Mouse (Mus musculus): ENCODE data around the gene Wdr31. TPM values are rescaled to one million over a fixed set of nuclear protein-coding genes. Genes with fewer than 3 reads are reported as not detected.

The Wdr31 gene
- 5.1 and 7.3 TPM in 2 replicates for polyA plus RNA-seq (2015; fragmentation: Nextera tagmentation; extraction: Ambion mirVana)

- under 1% methylated on average over 30 of the region's 30 CpGs for WGBS
- Histone ChIP-seq H3K4me1 (ENCODE audit: control insufficient read depth, insufficient read depth, low read length) (peaks cover 4% of the 10 kb centered on the region; the same call in 1 of the 2 replicates), H3K27me3 (replicated peaks; ENCODE audit: control insufficient read depth, insufficient read depth, low read length) (no peaks in the 10 kb centered on the region), H3K36me3 (ENCODE audit: control insufficient read depth, insufficient read depth, low read length) (no peaks in the 10 kb centered on the region), H3K9me3 (ENCODE audit: control insufficient read depth, low read length) (0 out of 2 replicates have a peak, but pooled peaks cover 4% of the 10 kb centered on the region), H3K27ac (ENCODE audit: low read length) (no peak within 1 kb of the TSS), H3K4me3 (ENCODE audit: low read length) (peak within 1 kb of the TSS; percentile 70), H3K4me2 (ENCODE audit: low read depth, low read length) (peak within 1 kb of the TSS; percentile 87), H3K9ac (ENCODE audit: low read depth, low read length) (peak within 1 kb of the TSS; percentile 75)
- ATAC-seq, result peak; percentile 85
Observed at GRCm38 (mm10) chr4:62470598-62471051, at the start of gene Wdr31. Wdr31 (minus strand) TSS chr4:62470896.

GRCm38 (mm10) chr4:62519849-62520233 lies 49.1 kb upstream of the Wdr31 start, which contains the start of gene Alad:
Alad (minus strand) TSS chr4:62519918.
- peak; percentile 79 for ATAC-seq
- 0 out of 2 replicates have a peak, but pooled peaks cover 2% of the 10 kb centered on the region for H3K36me3 ChIP-seq (ENCODE audit: control insufficient read depth, insufficient read depth, low read length)
- H3K4me1 ChIP-seq (ENCODE audit: control insufficient read depth, insufficient read depth, low read length), result peaks cover 42% of the 10 kb centered on the region
- H3K4me3 ChIP-seq (ENCODE audit: low read length), result peak within 1 kb of the TSS; percentile 87
- peak within 1 kb of the TSS; percentile 87 for H3K9ac ChIP-seq (ENCODE audit: low read depth, low read length)
- WGBS, result under 1% methylated on average over 37 of the region's 37 CpGs
- H3K9me3 ChIP-seq (ENCODE audit: control insufficient read depth, low read length), result no peaks in the 10 kb centered on the region
- H3K27me3 ChIP-seq (replicated peaks; ENCODE audit: control insufficient read depth, insufficient read depth, low read length), result no peaks in the 10 kb centered on the region
- peak within 1 kb of the TSS; percentile 74 for H3K4me2 ChIP-seq (ENCODE audit: low read depth, low read length)
- peak within 1 kb of the TSS; percentile 97 for H3K27ac ChIP-seq (ENCODE audit: low read length)

- peak overlapping the region; percentile 97 for H3K27ac ChIP-seq (ENCODE audit: low read length)
- WGBS, result under 1% methylated on average over 26 of the region's 26 CpGs
- H3K4me3 ChIP-seq (ENCODE audit: low read length), result peak overlapping the region; percentile 87
- H3K4me1 ChIP-seq (ENCODE audit: control insufficient read depth, insufficient read depth, low read length), result peaks cover 41% of the 10 kb centered on the region
- no peaks in the 10 kb centered on the region for H3K27me3 ChIP-seq (replicated peaks; ENCODE audit: control insufficient read depth, insufficient read depth, low read length)
- 0 out of 2 replicates have a peak, but pooled peaks cover 2% of the 10 kb centered on the region for H3K36me3 ChIP-seq (ENCODE audit: control insufficient read depth, insufficient read depth, low read length)
- H3K9ac ChIP-seq (ENCODE audit: low read depth, low read length), result peak overlapping the region; percentile 87
- H3K9me3 ChIP-seq (ENCODE audit: control insufficient read depth, low read length), result no peaks in the 10 kb centered on the region
- ATAC-seq, result peak; percentile 57
- H3K4me2 ChIP-seq (ENCODE audit: low read depth, low read length), result peak overlapping the region; percentile 74
Observed at GRCm38 (mm10) chr4:62519122-62519848, 48.6 kb upstream of the Wdr31 start.

GRCm38 (mm10) chr4:62518416-62519121 lies 47.9 kb upstream of the Wdr31 start:
- peak overlapping the region; percentile 87 for H3K9ac ChIP-seq (ENCODE audit: low read depth, low read length)
- peak overlapping the region; percentile 97 for H3K27ac ChIP-seq (ENCODE audit: low read length)
- H3K36me3 ChIP-seq (ENCODE audit: control insufficient read depth, insufficient read depth, low read length), result peaks cover under 1% of the 10 kb centered on the region; the same call in 1 of the 2 replicates
- peak overlapping the region; percentile 74 for H3K4me2 ChIP-seq (ENCODE audit: low read depth, low read length)
- peak overlapping the region; percentile 87 for H3K4me3 ChIP-seq (ENCODE audit: low read length)
- H3K9me3 ChIP-seq (ENCODE audit: control insufficient read depth, low read length), result no peaks in the 10 kb centered on the region
- H3K27me3 ChIP-seq (replicated peaks; ENCODE audit: control insufficient read depth, insufficient read depth, low read length), result no peaks in the 10 kb centered on the region
- peak; percentile 63 for ATAC-seq
- WGBS, result 29% methylated on average over 13 of the region's 13 CpGs
- H3K4me1 ChIP-seq (ENCODE audit: control insufficient read depth, insufficient read depth, low read length), result peaks cover 34% of the 10 kb centered on the region

DNA sequence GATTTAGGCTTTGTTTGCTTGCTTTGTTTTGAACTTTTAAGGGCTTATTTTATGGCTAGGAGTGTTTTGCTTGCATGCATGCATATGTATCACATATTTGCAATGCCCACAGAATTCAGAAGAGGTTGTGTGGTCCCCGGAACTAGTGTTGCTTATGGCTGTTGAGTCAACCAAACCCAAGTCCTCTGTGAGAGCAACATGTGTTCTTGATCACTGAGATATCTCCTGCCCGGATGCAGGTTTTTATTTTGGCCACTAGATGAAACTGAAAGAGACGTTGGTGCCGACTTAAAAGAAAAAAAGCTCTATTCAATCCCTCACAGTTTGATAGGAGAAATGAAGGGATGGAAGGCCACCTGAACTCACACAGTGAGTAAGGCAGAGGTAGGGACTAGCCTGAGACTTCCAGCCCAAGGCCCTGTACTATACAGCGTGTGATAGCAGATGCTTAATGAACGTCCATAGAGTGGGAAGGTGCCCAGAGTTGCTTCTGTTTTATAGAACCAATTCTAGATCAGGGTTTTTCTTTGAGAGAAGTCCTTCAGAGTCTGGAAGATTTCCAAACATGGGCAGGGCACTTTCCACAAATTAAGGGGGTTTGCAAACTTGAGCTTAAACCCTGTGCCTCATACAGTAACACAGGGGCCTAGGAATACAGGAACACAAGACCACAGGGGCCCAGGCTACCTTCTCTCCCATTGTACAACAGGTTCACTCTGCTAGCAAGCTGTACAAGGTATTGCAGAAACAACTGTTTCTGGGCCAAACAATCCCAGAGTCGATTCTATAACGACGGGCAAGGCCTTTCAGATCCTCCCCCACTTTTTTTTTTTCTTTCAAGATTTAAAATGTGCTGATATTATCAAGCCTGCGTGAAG lies 47.1 kb upstream of the Wdr31 start:
- peak overlapping the region; percentile 97 for H3K27ac ChIP-seq (ENCODE audit: low read length)
- H3K4me3 ChIP-seq (ENCODE audit: low read length), result peak overlapping the region; percentile 87
- H3K9me3 ChIP-seq (ENCODE audit: control insufficient read depth, low read length), result no peaks in the 10 kb centered on the region
- no peaks in the 10 kb centered on the region for H3K27me3 ChIP-seq (replicated peaks; ENCODE audit: control insufficient read depth, insufficient read depth, low read length)
- peaks cover 4% of the 10 kb centered on the region for H3K36me3 ChIP-seq (ENCODE audit: control insufficient read depth, insufficient read depth, low read length)
- ATAC-seq, result no peak
- H3K4me1 ChIP-seq (ENCODE audit: control insufficient read depth, insufficient read depth, low read length), result peaks cover 32% of the 10 kb centered on the region
- peak overlapping the region; percentile 87 for H3K9ac ChIP-seq (ENCODE audit: low read depth, low read length)
- H3K4me2 ChIP-seq (ENCODE audit: low read depth, low read length), result peak overlapping the region; percentile 74
- 71% methylated on average over 10 of the region's 10 CpGs for WGBS

DNA sequence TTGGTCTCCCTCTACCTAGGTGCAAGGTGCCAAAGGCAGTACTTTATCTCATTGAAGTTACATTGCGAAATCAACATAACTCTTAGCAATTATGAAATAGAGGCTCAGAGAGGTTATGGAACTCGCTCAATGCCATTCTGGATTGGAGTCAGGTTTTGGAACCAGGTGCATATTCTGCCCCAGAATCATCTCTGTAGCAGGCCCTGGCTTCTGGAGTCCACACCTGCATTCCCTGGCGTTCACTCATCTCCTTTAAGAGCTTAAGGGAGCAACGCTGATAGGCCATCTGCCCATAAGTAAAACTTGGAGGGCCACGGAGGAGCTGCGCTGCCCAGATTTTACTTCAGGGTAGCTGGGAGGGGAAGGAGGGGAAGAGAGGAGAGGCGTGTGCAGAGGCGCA lies 46.4 kb upstream of the Wdr31 start:
- H3K27me3 ChIP-seq (replicated peaks; ENCODE audit: control insufficient read depth, insufficient read depth, low read length), result no peaks in the 10 kb centered on the region
- H3K36me3 ChIP-seq (ENCODE audit: control insufficient read depth, insufficient read depth, low read length), result peaks cover 11% of the 10 kb centered on the region
- H3K27ac ChIP-seq (ENCODE audit: low read length), result peak overlapping the region; percentile 97
- no peak overlapping the region for H3K9ac ChIP-seq (ENCODE audit: low read depth, low read length)
- WGBS, result 59% methylated on average over 8 of the region's 8 CpGs
- H3K4me1 ChIP-seq (ENCODE audit: control insufficient read depth, insufficient read depth, low read length), result peaks cover 32% of the 10 kb centered on the region
- peak overlapping the region; percentile 87; the same call in 1 of the 2 replicates for H3K4me3 ChIP-seq (ENCODE audit: low read length)
- H3K9me3 ChIP-seq (ENCODE audit: control insufficient read depth, low read length), result no peaks in the 10 kb centered on the region
- peak; percentile 30 for ATAC-seq
- H3K4me2 ChIP-seq (ENCODE audit: low read depth, low read length), result peak overlapping the region; percentile 74

- ATAC-seq, result peak; percentile 59
- peaks cover 16% of the 10 kb centered on the region for H3K36me3 ChIP-seq (ENCODE audit: control insufficient read depth, insufficient read depth, low read length)
- H3K4me3 ChIP-seq (ENCODE audit: low read length), result peak overlapping the region; percentile 25
- H3K4me2 ChIP-seq (ENCODE audit: low read depth, low read length), result peak overlapping the region; percentile 74
- peak overlapping the region; percentile 97 for H3K27ac ChIP-seq (ENCODE audit: low read length)
- peak overlapping the region; percentile 57; the same call in 1 of the 2 replicates for H3K9ac ChIP-seq (ENCODE audit: low read depth, low read length)
- H3K9me3 ChIP-seq (ENCODE audit: control insufficient read depth, low read length), result no peaks in the 10 kb centered on the region
- no peaks in the 10 kb centered on the region for H3K27me3 ChIP-seq (replicated peaks; ENCODE audit: control insufficient read depth, insufficient read depth, low read length)
- WGBS, result 45% methylated on average over 1 of the region's 1 CpGs
- H3K4me1 ChIP-seq (ENCODE audit: control insufficient read depth, insufficient read depth, low read length), result peaks cover 32% of the 10 kb centered on the region
Observed at GRCm38 (mm10) chr4:62516579-62516978, 45.9 kb upstream of the Wdr31 start.

DNA sequence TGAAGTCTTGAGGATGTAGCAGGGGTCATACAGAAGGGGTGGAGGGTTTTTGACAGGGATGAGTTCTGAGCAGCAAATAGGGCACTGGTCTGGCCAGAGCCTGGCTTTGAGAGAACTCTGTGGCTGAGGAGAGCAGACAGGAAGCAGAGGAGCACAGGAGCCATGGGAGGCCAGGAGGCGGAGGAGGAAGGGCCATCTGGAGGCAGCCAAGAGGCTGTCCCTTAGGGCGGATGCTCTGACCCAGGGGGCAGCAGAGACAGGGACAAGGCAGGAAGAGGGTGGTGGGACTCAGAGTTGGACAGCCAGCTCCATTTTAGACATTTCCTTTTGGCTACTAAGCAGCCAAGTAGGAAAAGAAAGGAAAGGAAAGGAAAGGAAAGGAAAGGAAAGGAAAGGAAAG lies 45.4 kb upstream of the Wdr31 start:
- H3K36me3 ChIP-seq (ENCODE audit: control insufficient read depth, insufficient read depth, low read length), result peaks cover 20% of the 10 kb centered on the region
- peak overlapping the region; percentile 74 for H3K4me2 ChIP-seq (ENCODE audit: low read depth, low read length)
- peak overlapping the region; percentile 97 for H3K27ac ChIP-seq (ENCODE audit: low read length)
- H3K9ac ChIP-seq (ENCODE audit: low read depth, low read length), result peak overlapping the region; percentile 57
- H3K27me3 ChIP-seq (replicated peaks; ENCODE audit: control insufficient read depth, insufficient read depth, low read length), result no peaks in the 10 kb centered on the region
- peak overlapping the region; percentile 25; the same call in 1 of the 2 replicates for H3K4me3 ChIP-seq (ENCODE audit: low read length)
- peaks cover 32% of the 10 kb centered on the region for H3K4me1 ChIP-seq (ENCODE audit: control insufficient read depth, insufficient read depth, low read length)
- 30% methylated on average over 2 of the region's 2 CpGs for WGBS
- no peaks in the 10 kb centered on the region for H3K9me3 ChIP-seq (ENCODE audit: control insufficient read depth, low read length)
- ATAC-seq, result no peak

All from intestine, embryonic 16.5 days (tissue).